9 mouse cellular contexts compared by ENCODE assay signal in the genomic region with DNA sequence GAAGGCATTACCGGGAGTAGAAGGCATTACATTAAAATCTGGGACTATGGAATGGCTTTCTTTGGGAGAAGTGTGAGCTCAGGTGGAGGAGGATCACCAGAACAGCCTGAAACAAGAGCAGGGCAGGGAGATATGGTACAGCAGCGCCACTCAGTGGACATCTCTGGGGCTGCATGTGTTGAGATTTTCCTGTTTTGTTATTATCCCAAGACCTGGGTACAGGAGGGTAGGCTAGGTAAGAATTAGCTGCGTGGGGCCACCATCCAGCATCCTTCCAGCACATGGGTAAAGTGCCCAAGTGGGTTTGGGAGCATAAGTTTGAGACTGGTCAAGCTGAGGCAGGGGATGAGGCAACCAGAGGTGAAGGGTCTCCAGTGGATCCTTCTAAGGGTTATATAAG. TPM values are rescaled to one million over a fixed set of nuclear protein-coding genes. Genes with fewer than 3 reads are reported as not detected.
DNase-seq lines count a peak whose midpoint lies in the region; ATAC-seq and TF ChIP-seq lines count a peak whose summit lies in the region.
"Had no signal": no experiment of that assay in that cellular context is flagged by ENCODE, and none has a peak within 500 bp of the region (broad histone marks: within the 10 kb centered on the region; RNA-seq: fewer than 3 reads in every experiment).

No protein-coding gene starts in this region.

- peak; percentile 51 for TF ChIP-seq CTCF in C2C12 (IDR thresholded peaks at IDR 0.05; ENCODE audit: control insufficient read depth, insufficient read depth, insufficient read length)
- peak; percentile 86 for TF ChIP-seq CTCF in liver, postnatal 0 days (IDR thresholded peaks at IDR 0.05; ENCODE audit: low read depth)

- no peak overlapping the region for H3K27ac ChIP-seq in liver, postnatal 0 days (ENCODE audit: low read depth)

- ATAC-seq in liver, postnatal 0 days = no peak
- ATAC-seq in erythroid progenitor cell, adult 5-6 weeks (replicated peaks; ENCODE audit: low FRiP score, poor library complexity, severe bottlenecking) = no peak

- peak; percentile 46 to 64 for DNase-seq in adrenal gland, adult 18-20 months (ENCODE audit: low spot score in 2 of 2)
- peak; percentile 85 for DNase-seq in embryo, embryonic 10.5 days (ENCODE audit: low spot score)
- DNase-seq in heart, postnatal 10 days = peak; percentile 50 to 77
- peak; percentile 82 for DNase-seq in layer of hippocampus, adult 11-12 months (ENCODE audit: low spot score)
- peak; percentile 71 for DNase-seq in liver, postnatal 0 days
- peak; percentile 47 for DNase-seq in ovary, postnatal 36 days (ENCODE audit: low spot score)

- 6% methylated on average over 3 of the region's 3 CpGs for WGBS in liver, postnatal 0 days (ENCODE audit: insufficient replicate concordance)

- TF ChIP-seq EP300 in liver, postnatal 0 days (IDR thresholded peaks at IDR 0.05; ENCODE audit: low read depth) = no peak

- H3K79me2 ChIP-seq in C2C12 (ENCODE audit: control insufficient read depth, insufficient read depth) = no peaks in the 10 kb centered on the region

- no peak overlapping the region for H3ac ChIP-seq in C2C12 (ENCODE audit: control insufficient read depth, insufficient read length, low read depth)

- no peaks in the 10 kb centered on the region for H3K4me1 ChIP-seq in liver, postnatal 0 days (ENCODE audit: insufficient read depth)

- no peaks in the 10 kb centered on the region for H3K79me3 ChIP-seq in C2C12 (ENCODE audit: low read depth)

- H3K27me3 ChIP-seq in C2C12 (ENCODE audit: control insufficient read depth, insufficient read depth, insufficient read length) = no peaks in the 10 kb centered on the region
- H3K27me3 ChIP-seq in liver, postnatal 0 days (ENCODE audit: insufficient read depth, low read length) = no peaks in the 10 kb centered on the region

- no peaks in the 10 kb centered on the region for H3K9me3 ChIP-seq in liver, postnatal 0 days (ENCODE audit: low read length)

- no peaks in the 10 kb centered on the region for H3K36me3 ChIP-seq in C2C12 (ENCODE audit: control insufficient read depth, insufficient read depth)
- no peaks in the 10 kb centered on the region for H3K36me3 ChIP-seq in liver, postnatal 0 days (replicated peaks; ENCODE audit: insufficient read depth, low read length)

- no peak overlapping the region for H3K4me2 ChIP-seq in liver, postnatal 0 days (ENCODE audit: low read depth, low read length)

- no peak overlapping the region for H3K9ac ChIP-seq in liver, postnatal 0 days (replicated peaks)

- intact Hi-C loops in heart, postnatal 10 days (cut with DNase I) = loop anchor here (1.0 to 5.0 kb wide), 4 partner anchors 121 to 348 kb away; no protein-coding TSS in a partner anchor

- H3K4me3 ChIP-seq in C2C12 (ENCODE audit: insufficient read depth, poor library complexity, severe bottlenecking) = no peak overlapping the region
- H3K4me3 ChIP-seq in liver, postnatal 0 days (ENCODE audit: low read depth, low read length) = no peak overlapping the region
- H3K4me3 ChIP-seq: erythroblast, embryonic 14.5 days had no signal

TF ChIP-seq in C2C12, 6 proteins besides CTCF, POLR2A, EP300 and RAD21:
- TF ChIP-seq FOSL1 (IDR thresholded peaks at IDR 0.05; ENCODE audit: insufficient read depth, low read length, poor library complexity, severe bottlenecking) (no peak), USF1 (IDR thresholded peaks at IDR 0.05; ENCODE audit: low read depth) (no peak), MYOD1 (IDR thresholded peaks at IDR 0.05; ENCODE audit: control insufficient read depth, insufficient read length, low read depth) (no peak), CEBPB (IDR thresholded peaks at IDR 0.05; ENCODE audit: low read depth) (no peak), MYOG (IDR thresholded peaks at IDR 0.05; ENCODE audit: control insufficient read depth, extremely low read depth, insufficient read length) (no peak), MAX (IDR thresholded peaks at IDR 0.05) (no peak)

RNA-seq across cellular contexts. Expression of a gene that starts 59.4 kb away (rescaled TPM):
- 0.09 TPM for polyA plus RNA-seq in C2C12 (2012; fragmentation: generic; extraction: Trizol)
- 1 to 10 TPM; 4.3 to 5.1 TPM for total RNA-seq in adrenal gland, adult 18-20 months (2021)
- total RNA-seq in heart, postnatal 10 days (2021) = under 1 TPM; 0.64 to 0.72 TPM
- not detected in 2 replicates for polyA plus RNA-seq in liver, postnatal 0 days (2015; fragmentation: Nextera tagmentation; extraction: Ambion mirVana)
- total RNA-seq in erythroid progenitor cell, adult 5-6 weeks (2015; ENCODE audit: low replicate concordance) = not detected in 2 replicates
- total RNA-seq in erythroid progenitor cell, adult 5-6 weeks (2017; ENCODE audit: low replicate concordance) = not detected in 2 replicates
- polyA plus RNA-seq: erythroblast, embryonic 14.5 days had no signal
